ENCODE assay signal across 8 mouse cellular contexts in genomic region chr6:122602242-122602991, GRCm38 (mm10). TPM values are rescaled to one million over a fixed set of nuclear protein-coding genes. Genes with fewer than 3 reads are reported as not detected.
DNase-seq lines count a peak whose midpoint lies in the region; ATAC-seq and TF ChIP-seq lines count a peak whose summit lies in the region.

Apobec1 (minus strand) TSS chr6:122602444.

- no peaks in the 10 kb centered on the region for H3K27me3 ChIP-seq in forebrain, embryonic 15.5 days
- no peaks in the 10 kb centered on the region for H3K27me3 ChIP-seq in neural tube, embryonic 15.5 days (replicated peaks)

- no peaks in the 10 kb centered on the region for H3K36me3 ChIP-seq in forebrain, embryonic 15.5 days
- H3K36me3 ChIP-seq in neural tube, embryonic 15.5 days = no peaks in the 10 kb centered on the region

- TF ChIP-seq POLR2A in lung, adult 2 months (IDR thresholded peaks at IDR 0.05; ENCODE audit: borderline replicate concordance, extremely low read depth, low read depth, low read length) = peak; percentile 76; the same call in 1 of the 2 replicates

- DNase-seq in ES-CJ7 (ENCODE audit: low read depth, low spot score) = peak; percentile 79
- peak; percentile 76 for DNase-seq in c-Kit-positive CD71-positive TER-119-positive erythroid progenitor cells, embryonic 14.5 days (ENCODE audit: low spot score)
- peak; percentile 71 for DNase-seq in heart, postnatal 25 days (ENCODE audit: low spot score)
- DNase-seq in layer of hippocampus, adult 18-20 months (ENCODE audit: low spot score in 2 of 2) = peak; percentile 11 to 28
- peak; percentile 68 for DNase-seq in lung, adult 2 months
- DNase-seq in testis, postnatal 14 days (ENCODE audit: low spot score) = peak; percentile 64

- H3K4me2 ChIP-seq in forebrain, embryonic 15.5 days (replicated peaks) = peak within 1 kb of the TSS; percentile 60
- peak within 1 kb of the TSS; percentile 62 for H3K4me2 ChIP-seq in neural tube, embryonic 15.5 days

- no peak for TF ChIP-seq CTCF in lung, adult 2 months (IDR thresholded peaks at IDR 0.05; ENCODE audit: insufficient read depth, low read length)

- H3K27ac ChIP-seq in forebrain, embryonic 15.5 days (replicated peaks) = peak within 1 kb of the TSS; percentile 17; the same call in 1 of the 2 replicates
- H3K27ac ChIP-seq in neural tube, embryonic 15.5 days (replicated peaks) = peak within 1 kb of the TSS; percentile 58; the same call in 1 of the 2 replicates

- H3K4me1 ChIP-seq in forebrain, embryonic 15.5 days = peaks cover 16% of the 10 kb centered on the region
- no peaks in the 10 kb centered on the region; the same call in 1 of the 2 replicates for H3K4me1 ChIP-seq in lung, adult 2 months (ENCODE audit: control insufficient read depth, insufficient read depth, low read length)
- peaks cover 7% of the 10 kb centered on the region for H3K4me1 ChIP-seq in neural tube, embryonic 15.5 days

- no peaks in the 10 kb centered on the region for H3K9me3 ChIP-seq in forebrain, embryonic 15.5 days
- H3K9me3 ChIP-seq in neural tube, embryonic 15.5 days (replicated peaks) = no peaks in the 10 kb centered on the region

- intact Hi-C loops in heart, postnatal 25 days (cut with DNase I) = no loop called here

- peak within 1 kb of the TSS; percentile 53 for H3K9ac ChIP-seq in forebrain, embryonic 15.5 days (replicated peaks)
- peak within 1 kb of the TSS; percentile 37 for H3K9ac ChIP-seq in neural tube, embryonic 15.5 days (replicated peaks)

- H3K4me3 ChIP-seq in forebrain, embryonic 15.5 days = peak within 1 kb of the TSS; percentile 40
- H3K4me3 ChIP-seq in lung, adult 2 months (replicated peaks; ENCODE audit: extremely low read depth, low read depth, low read length) = peak within 1 kb of the TSS; percentile 74
- peak within 1 kb of the TSS; percentile 42 for H3K4me3 ChIP-seq in neural tube, embryonic 15.5 days (replicated peaks)

- ATAC-seq in forebrain, embryonic 15.5 days (replicated peaks) = peak; percentile 69; the same call in 1 of the 2 replicates
- ATAC-seq in neural tube, embryonic 15.5 days (ENCODE audit: low FRiP score) = peak; percentile 78

- 8% methylated on average over 22 of the region's 22 CpGs for WGBS in forebrain, embryonic 15.5 days
- WGBS in lung, adult 2 months = 1% methylated on average over 22 of the region's 22 CpGs
- WGBS in neural tube, embryonic 15.5 days = 7% methylated on average over 22 of the region's 22 CpGs

RNA-seq across cellular contexts. Expression of gene Apobec1, which starts in this region (rescaled TPM):
- polyA plus RNA-seq in forebrain, embryonic 15.5 days (2015; fragmentation: Nextera tagmentation; extraction: Ambion mirVana) = 4.5 and 4.9 TPM in 2 replicates
- total RNA-seq in heart, postnatal 25 days (2021) = 1 to 10 TPM; 3.5 to 5.2 TPM
- total RNA-seq in layer of hippocampus, adult 18-20 months (2021) = 1 to 10 TPM in 1 of 2 experiments, under 1 TPM in 1; 0.97 to 1.4 TPM
- polyA plus RNA-seq in lung, adult 2 months (2012; rRNA removed) = 13.5 and 23.2 TPM in 2 replicates
- 1.7 and 2.7 TPM in 2 replicates for polyA plus RNA-seq in neural tube, embryonic 15.5 days (2015; fragmentation: Nextera tagmentation; extraction: Ambion mirVana)

Comparison
In these comparisons a context has a peak if more than half of its experiments do, and no peak if none do; other contexts are left out.
1. Peak in every context shown above with its lines: DNase-seq, ATAC-seq, H3K4me3 ChIP-seq and H3K27ac ChIP-seq.
2. DNase-seq: peak in every context shown above with its lines; median percentile 79 in ES-CJ7; 76 in c-Kit-positive CD71-positive TER-119-positive erythroid progenitor cells, embryonic 14.5 days; 71 in heart, postnatal 25 days; 68 in lung, adult 2 months; 64 in testis, postnatal 14 days; 20 in layer of hippocampus, adult 18-20 months.